Mouse (Mus musculus): ENCODE data around the gene Ubp1.

DNA sequence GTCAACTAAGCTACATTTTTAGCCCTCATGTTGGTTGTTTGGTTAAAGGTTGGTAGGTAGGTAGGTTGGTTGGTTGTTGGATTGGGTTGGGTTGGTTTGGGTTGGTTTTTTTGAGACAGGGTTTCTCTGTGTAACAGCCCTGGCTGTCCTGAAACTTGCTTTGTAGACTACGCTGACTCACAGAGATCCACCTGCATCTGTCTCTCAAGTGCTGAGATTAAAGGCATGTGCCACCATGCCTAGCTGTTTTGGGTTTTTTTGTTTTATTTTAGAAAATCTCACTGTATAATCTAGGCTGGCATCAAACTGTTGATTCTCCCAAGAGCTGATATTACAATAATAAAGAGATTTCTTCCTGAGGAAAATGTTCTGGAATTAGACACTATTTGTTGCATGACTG lies 12.6 kb downstream of the Ubp1 start:
- TF ChIP-seq CTCF (IDR thresholded peaks at IDR 0.05) = no peak
- TF ChIP-seq EP300 (IDR thresholded peaks at IDR 0.05) = no peak

Measured in lung, postnatal 0 days (tissue).